Mouse (Mus musculus) gastrocnemius, postnatal 10 days (tissue): ENCODE results near the gene Slain2. TPM values are rescaled to one million over a fixed set of nuclear protein-coding genes. Genes with fewer than 3 reads are reported as not detected.

Source experiments
- DNase-seq: peaks from one replicate; pipeline ENCODE4 v3.0.0; 2021; ENCODE audit warnings: mixed read lengths
- long read RNA-seq, 2 experiments: library from polyadenylated mRNA; stranded (forward); transcript quantifications; one replicate each; pipeline ENCODE4 v2.0.0; 2021
- total RNA-seq, 2 experiments: library from RNA; stranded (reverse); gene quantifications; 2 replicates each; pipeline ENCODE4 v1.2.3; 2021

The Slain2 gene
- total RNA-seq, result 10 to 100 TPM; 80.4 to 87.9 TPM
- long read RNA-seq, experiment 1, full-length matches to known transcripts, result 131 of 146 reads
- long read RNA-seq, experiment 1, partial matches to known transcripts, result 6 of 146 reads
- long read RNA-seq, experiment 1, other reads (novel, unspliced or antisense), result 9 of 146 reads
- long read RNA-seq, experiment 2, full-length matches to known transcripts, result 111 of 123 reads
- long read RNA-seq, experiment 2, partial matches to known transcripts, result 5 of 123 reads
- long read RNA-seq, experiment 2, other reads (novel, unspliced or antisense), result 7 of 123 reads

GRCm38 (mm10) chr5:72913648-72914557 is at the start of gene Slain2:
Slain2 (plus strand) TSS chr5:72914304.
- DNase-seq, result peak; percentile 100

GRCm38 (mm10) chr5:72864654-72865178 is 49.4 kb upstream of the Slain2 start:
- no peak for DNase-seq

- no peak for DNase-seq
Measured at GRCm38 (mm10) chr5:72866260-72866905, 47.7 kb upstream of the Slain2 start.

DNA sequence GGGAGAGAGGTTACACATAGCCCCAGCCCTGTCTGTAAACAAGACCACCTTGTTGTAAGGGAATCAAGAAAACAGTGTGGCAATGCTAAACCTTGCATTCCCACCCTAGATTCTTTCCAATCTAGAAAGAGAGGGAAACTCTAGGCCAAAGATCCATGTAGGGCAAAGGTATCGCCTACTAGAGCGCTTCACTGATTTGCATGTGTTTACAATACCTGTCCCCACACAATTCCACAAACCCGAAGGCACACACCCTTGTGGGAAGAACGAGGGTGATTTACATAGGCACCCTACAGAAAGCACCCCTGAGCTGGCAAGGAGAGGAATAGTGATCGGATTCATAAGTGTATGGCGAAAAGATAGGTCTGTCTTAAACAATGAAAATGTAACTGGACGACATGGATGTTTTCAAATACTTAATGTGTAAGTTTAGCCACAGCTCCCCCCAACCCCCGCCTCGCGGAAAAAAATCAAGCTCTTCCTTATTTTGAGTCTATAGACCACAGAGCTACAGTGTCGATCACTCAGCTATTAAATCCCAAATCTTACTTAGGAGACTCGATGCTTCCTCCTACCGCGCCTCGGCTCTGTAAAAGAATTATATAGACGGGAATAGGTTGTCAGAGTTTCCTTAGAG is 47.0 kb upstream of the Slain2 start:
- DNase-seq, result no peak

- peak; percentile 93 for DNase-seq
Measured at GRCm38 (mm10) chr5:72868091-72868875, 45.8 kb upstream of the Slain2 start, which contains the start of gene Tec. Tec (minus strand) TSS chr5:72868483.

DNA sequence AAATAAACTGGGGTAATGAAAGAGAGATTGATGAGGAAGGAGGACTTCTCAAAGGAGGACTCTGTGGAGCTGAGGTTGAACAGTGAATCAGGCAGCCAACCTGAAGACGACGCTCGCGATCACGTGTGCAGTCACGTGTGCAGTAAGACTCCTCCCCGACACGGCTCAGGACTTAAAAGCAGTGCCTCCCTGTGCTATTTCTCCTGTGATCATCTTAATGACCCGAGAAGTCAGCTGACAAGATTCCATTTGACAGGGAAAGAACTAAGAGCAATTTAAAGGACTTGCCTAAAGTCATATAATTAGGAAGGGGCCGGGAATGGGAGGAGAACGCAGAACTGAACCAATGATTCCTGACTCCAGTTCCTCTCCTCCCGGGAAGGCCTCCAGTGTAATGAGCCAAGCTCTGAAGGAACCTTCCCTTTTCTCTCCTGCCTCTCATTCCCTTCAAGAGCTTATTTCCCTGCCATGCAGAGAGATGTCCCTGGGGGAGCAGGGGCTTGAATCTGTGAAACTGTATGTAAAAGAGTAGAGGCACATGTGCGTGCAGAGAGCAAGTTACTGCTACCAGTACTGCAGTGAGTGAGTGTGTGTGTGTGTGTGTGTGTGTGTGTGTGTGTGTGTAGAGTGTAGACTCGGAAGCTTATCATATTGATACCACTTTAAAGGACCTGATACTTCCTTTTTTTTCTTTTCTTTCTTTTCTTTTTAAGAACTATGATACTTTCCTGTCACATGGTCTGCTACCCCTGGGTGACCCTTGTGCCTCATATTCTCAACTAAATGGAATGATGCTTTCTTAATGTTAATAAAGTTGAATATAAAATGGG is 44.1 kb upstream of the Slain2 start:
- no peak for DNase-seq

DNA sequence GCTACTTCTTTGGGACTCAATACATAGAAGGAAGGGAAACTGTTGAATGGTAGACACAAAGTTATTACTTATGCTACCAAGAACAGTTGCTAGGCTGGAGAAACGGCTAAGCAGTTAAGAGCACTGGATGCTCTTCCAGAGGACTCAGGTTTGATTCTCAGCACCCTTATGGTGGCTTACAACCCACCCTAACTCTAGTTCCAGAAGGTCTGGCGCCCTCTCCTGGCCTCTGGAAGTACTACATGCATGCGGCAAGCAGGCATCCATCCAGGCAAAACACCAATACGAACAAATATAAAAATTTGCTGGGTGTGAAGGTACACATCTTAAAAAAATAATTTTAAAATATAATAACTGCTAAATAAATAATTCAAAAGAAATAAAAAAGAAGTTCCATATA is 43.0 kb upstream of the Slain2 start:
- no peak for DNase-seq

DNA sequence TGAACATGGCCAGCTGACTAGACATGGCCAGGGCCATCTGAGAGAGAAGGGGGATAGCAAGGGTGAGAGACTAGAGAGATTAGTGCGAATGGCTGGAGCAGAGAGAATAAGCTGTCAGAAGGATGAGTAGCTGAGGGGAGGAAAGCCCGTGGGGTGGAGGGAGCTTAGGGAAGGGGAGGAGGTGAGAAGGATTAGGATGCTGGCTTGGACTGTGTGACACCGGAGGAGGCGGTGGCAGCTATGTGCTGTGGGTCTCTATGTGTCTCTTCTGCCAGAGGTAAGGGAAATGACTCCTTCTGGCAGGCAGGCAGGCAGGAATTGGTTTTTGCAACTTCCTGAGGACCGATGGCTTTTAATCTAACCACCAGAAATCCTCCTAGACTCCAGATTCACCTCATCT is 34.4 kb upstream of the Slain2 start:
- no peak for DNase-seq

DNA sequence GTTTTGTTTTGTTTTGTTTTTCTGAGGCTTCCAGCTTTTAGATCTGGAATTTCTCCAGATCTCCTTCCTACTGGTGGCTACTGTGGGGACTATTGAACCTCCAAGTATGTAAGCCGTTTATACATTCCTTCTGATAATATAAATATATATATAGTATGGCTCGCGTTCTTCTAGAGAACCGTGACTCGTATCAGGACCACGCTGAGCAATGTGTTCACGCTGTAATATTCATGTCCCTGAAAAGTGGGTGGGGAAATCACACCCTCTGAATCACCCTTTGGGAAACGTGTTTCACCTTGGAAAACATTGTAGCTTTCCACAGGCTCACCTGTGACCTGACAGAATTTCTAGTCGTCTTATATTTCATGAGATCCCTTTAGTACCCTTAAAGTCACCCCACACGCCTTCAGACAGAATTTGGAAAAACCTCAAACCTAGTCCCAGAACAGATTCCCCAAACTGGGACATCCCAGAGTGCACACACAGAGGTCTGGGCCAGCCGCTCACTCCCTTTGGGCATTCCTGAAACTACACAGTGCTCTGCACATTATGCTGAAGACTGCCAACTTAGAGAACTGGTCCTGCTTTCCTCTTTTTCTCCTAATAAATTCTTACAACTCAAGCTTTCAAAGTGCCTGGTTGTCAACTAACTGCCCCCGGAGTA is 32.2 kb upstream of the Slain2 start:
- DNase-seq, result no peak

- DNase-seq, result no peak
Measured at GRCm38 (mm10) chr5:72882412-72882765, 31.7 kb upstream of the Slain2 start.

GRCm38 (mm10) chr5:72883706-72884105 is 30.4 kb upstream of the Slain2 start:
- no peak for DNase-seq

- DNase-seq, result no peak
Measured at GRCm38 (mm10) chr5:72886458-72887222, 27.5 kb upstream of the Slain2 start.

DNA sequence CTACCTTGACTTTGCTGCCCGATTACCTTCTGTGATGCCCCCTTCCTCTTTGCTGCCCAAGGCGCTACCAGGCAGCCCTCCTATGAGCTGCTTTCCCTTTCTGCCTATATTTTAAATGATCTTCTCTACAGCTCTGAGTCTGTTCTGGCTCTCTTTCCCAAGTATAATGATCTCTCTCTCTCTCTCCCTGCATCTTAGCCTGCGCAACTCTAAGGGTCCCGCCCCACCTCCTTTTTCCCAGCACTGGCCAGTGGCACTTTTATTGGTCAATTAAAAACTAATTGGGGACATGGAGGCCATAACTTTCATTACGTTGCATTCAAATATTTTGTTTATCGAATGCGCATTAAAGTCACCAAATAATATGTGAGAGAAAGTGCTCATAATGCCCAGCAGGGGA is 25.8 kb upstream of the Slain2 start:
- no peak for DNase-seq

GRCm38 (mm10) chr5:72891534-72891933 is 22.6 kb upstream of the Slain2 start:
- peak; percentile 53 for DNase-seq

- peak; percentile 26 for DNase-seq
Measured at GRCm38 (mm10) chr5:72893987-72894386, 20.1 kb upstream of the Slain2 start.

DNA sequence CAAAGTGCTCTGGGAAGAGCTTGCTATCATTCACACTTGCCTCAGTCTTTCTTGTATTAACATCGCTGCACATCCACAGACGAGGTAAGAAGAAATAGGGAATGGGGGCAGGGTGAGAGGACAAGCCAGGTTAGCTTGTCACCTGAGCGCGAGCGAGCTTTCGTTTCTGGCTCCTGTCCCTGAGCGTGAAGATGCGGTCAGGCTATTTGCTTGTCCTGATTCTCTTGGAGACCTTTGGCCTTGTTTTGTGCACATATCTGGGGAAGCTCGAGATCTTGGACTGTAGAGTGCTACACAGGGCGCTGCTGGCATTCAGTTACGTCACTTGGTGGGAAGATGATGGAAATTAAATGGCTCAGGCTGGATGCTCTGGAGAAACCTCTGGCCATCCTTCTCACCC is 18.8 kb upstream of the Slain2 start:
- no peak for DNase-seq

DNA sequence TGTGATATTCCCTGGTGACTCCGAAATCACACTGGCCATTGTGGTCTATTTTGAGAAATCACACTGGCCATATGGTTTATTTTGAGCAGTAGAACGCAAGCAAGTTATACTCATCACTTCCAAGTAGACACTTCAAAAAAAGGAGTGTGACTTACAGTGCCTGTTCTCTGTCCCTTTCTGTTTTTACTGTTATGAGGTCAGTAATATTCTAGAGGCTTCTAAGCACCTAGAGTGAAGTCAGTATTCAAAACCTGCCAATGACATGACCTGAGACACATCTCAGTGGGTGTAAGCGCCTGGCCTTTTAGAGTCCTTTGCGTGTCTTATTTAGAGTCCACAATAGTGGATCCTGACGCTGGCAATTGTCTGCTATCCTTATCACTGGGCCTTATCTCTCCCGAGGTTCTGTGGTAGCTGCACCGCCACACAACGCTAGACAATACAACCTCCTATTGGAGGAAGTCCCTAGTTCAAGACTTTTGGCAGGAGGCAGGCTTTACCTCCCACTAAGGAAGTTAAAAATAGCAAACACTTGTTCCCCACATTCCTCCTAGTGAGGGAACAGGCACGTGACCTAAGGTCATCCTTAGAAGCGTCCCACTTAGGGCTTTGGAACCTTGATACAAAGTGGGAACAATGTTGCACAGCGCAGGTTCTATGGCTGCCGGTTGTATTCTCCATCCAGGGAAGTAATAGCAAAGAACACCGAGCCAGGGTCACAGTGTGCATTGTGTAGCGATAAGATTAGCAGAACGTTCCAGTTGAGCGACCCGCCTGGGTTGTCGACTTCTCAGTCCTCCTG is 17.4 kb upstream of the Slain2 start:
- DNase-seq, result no peak

DNA sequence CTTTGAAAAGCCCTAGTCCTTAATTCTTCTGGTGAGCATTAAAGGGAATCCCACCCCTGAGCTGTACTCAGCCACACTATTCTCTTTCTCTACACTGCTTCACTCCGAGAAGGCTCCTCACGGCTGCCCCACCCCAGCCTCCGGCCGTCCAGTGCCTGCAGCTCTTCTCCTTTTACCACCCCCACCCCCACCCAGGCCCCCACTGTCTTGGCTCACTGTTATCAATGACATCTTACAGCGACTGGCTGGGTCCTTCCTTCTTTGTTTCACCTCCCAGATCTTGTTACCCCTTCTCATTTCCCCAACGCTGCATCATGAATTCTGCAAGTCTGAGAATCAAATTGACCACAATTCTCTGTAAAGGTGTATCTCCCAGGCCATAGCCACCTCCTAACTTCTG is 16.1 kb upstream of the Slain2 start:
- DNase-seq, result no peak
